Mouse (Mus musculus): Measurements from ENCODE around the gene Rpl10a. TPM values are rescaled to one million over a fixed set of nuclear protein-coding genes. Genes with fewer than 3 reads are reported as not detected.
"Not testable (repeated sequence)": the region's sequence is repeated elsewhere in the genome, so short reads cannot be mapped to it uniquely, and the experiment has no call there.

Rpl10a gene
- polyA plus RNA-seq, 1 experiment from 2014 or later, result 367 TPM

DNA sequence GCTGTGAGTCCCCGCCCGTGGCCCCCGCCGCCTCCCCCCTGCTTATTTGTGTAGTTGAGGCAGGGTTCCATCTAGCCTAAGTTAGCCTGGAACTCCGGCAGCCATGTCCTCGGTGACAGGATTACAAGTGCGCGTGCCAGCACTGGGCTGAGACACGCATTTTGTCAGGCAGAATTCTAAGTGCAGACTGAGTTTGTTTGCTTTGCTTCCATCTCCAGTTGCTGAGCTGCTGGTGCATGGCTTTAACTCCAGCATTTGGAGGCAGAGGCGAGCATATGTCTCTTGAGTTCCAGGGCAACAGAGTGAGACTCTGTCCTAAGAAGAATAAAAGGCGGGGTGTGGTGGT lies 14.4 kb upstream of the Rpl10a start:
- 0 out of 2 replicates have a peak, but pooled peaks cover 4% of the 10 kb centered on the region for H3K4me1 ChIP-seq (ENCODE audit: control insufficient read depth, insufficient read depth, low read length)
- H3K27me3 ChIP-seq (ENCODE audit: control insufficient read depth, insufficient read depth, low read length), result no peaks in the 10 kb centered on the region
- peak overlapping the region; percentile 64 for H3K4me2 ChIP-seq (ENCODE audit: low read depth, low read length)
- peak overlapping the region; percentile 69 for H3K9ac ChIP-seq (replicated peaks; ENCODE audit: low read depth, low read length)
- WGBS, result 2% methylated on average over 11 of the region's 11 CpGs
- peaks cover 6% of the 10 kb centered on the region for H3K36me3 ChIP-seq (ENCODE audit: control insufficient read depth, insufficient read depth, low read length)
- peak overlapping the region; percentile 79 for H3K27ac ChIP-seq (ENCODE audit: low read depth, low read length)
- H3K4me3 ChIP-seq (ENCODE audit: low read depth, low read length), result peak overlapping the region; percentile 68
- ATAC-seq (ENCODE audit: low read depth), result peak; percentile 28; the same call in 1 of the 2 replicates
- H3K9me3 ChIP-seq (ENCODE audit: control insufficient read depth, low read length), result no peaks in the 10 kb centered on the region

DNA sequence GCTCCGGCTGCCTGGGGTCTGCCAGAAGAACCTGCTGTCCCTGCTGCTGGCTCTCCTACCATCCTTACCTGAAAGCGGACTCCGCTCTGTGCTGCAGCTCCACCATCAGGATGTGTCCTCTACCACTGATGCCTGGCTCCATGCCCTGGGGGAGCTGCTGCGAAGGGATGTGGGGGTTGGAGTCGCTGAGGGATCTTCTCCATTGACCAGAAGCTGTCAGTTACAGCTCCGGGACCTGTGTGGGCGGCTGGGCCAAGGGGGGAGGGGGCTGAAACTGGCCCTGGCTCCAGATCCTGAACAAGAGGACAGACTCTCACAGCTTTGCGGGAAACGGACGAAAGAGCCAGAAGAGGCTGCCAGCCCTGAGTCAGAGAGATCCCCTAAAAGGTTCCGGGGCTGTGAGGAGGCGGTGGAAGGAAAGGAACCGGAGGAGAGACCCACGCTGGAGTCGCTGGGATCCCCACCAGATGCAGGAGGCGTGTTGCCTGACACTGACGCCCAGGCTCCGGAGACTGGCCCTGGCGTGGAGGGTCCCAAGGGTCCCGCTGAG lies 12.6 kb upstream of the Rpl10a start:
- no peak overlapping the region for H3K4me2 ChIP-seq (ENCODE audit: low read depth, low read length)
- no peak overlapping the region for H3K4me3 ChIP-seq (ENCODE audit: low read depth, low read length)
- H3K9ac ChIP-seq (replicated peaks; ENCODE audit: low read depth, low read length), result no peak overlapping the region

DNA sequence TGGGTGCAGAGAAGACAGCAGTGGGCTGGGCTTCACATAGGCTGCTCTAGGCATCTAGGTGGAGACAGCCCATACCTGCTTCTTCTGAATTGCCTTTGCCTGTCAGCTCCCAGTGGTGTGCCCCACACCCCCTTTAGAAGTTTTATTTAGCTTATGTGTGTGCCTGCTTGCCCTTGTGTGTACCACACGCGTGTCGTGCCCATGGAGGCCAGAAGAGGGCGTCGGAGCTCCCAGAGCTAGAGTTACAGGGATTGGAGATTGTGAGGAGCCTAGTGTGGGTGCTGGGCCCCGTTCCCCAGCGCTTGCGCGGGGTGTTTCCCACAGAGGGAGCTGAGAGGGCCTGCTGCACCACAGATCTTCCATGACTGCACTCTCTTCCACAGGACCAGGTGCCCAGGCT lies 11.8 kb upstream of the Rpl10a start:
- H3K27me3 ChIP-seq (ENCODE audit: control insufficient read depth, insufficient read depth, low read length), result no peaks in the 10 kb centered on the region
- H3K27ac ChIP-seq (ENCODE audit: low read depth, low read length), result no peak overlapping the region
- H3K4me1 ChIP-seq (ENCODE audit: control insufficient read depth, insufficient read depth, low read length), result 0 out of 2 replicates have a peak, but pooled peaks cover 4% of the 10 kb centered on the region
- H3K4me2 ChIP-seq (ENCODE audit: low read depth, low read length), result no peak overlapping the region
- no peak for ATAC-seq (ENCODE audit: low read depth)
- no peaks in the 10 kb centered on the region for H3K9me3 ChIP-seq (ENCODE audit: control insufficient read depth, low read length)
- WGBS, result 94% methylated on average over 9 of the region's 9 CpGs
- H3K4me3 ChIP-seq (ENCODE audit: low read depth, low read length), result no peak overlapping the region
- peaks cover 13% of the 10 kb centered on the region for H3K36me3 ChIP-seq (ENCODE audit: control insufficient read depth, insufficient read depth, low read length)
- no peak overlapping the region for H3K9ac ChIP-seq (replicated peaks; ENCODE audit: low read depth, low read length)

More for the DNA sequence above, 12.6 kb upstream of the Rpl10a start:
- 91% methylated on average over 20 of the region's 20 CpGs for WGBS
- Histone ChIP-seq H3K9me3 (ENCODE audit: control insufficient read depth, low read length) (no peaks in the 10 kb centered on the region), H3K36me3 (ENCODE audit: control insufficient read depth, insufficient read depth, low read length) (peaks cover 11% of the 10 kb centered on the region), H3K4me1 (ENCODE audit: control insufficient read depth, insufficient read depth, low read length) (0 out of 2 replicates have a peak, but pooled peaks cover 4% of the 10 kb centered on the region), H3K27ac (ENCODE audit: low read depth, low read length) (no peak overlapping the region), H3K27me3 (ENCODE audit: control insufficient read depth, insufficient read depth, low read length) (no peaks in the 10 kb centered on the region)
- ATAC-seq (ENCODE audit: low read depth), result no peak

DNA sequence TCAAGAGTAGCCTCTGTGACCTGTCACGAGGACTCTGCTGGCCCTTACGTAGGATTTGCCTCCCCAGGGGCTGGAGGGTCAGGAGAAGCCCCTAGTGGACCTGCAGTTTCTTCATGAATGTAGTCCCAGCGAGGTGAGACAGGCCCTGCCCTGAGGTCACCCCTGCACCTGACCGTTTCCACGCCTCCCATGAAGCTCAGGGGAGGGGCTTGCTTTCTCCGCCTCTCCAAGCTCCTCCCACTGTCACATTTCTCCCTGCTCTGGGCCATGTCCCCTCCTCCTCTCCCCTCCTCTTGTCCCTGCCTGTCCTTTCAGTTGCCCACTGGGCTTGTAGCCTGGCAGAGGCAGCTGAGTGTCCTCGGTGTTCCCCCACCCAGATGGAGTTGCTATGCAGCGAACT lies 11.2 kb upstream of the Rpl10a start:
- WGBS, result 60% methylated on average over 8 of the region's 8 CpGs
- ATAC-seq (ENCODE audit: low read depth), result no peak
- Histone ChIP-seq H3K4me1 (ENCODE audit: control insufficient read depth, insufficient read depth, low read length) (0 out of 2 replicates have a peak, but pooled peaks cover 4% of the 10 kb centered on the region), H3K27ac (ENCODE audit: low read depth, low read length) (no peak overlapping the region), H3K4me2 (ENCODE audit: low read depth, low read length) (no peak overlapping the region), H3K9me3 (ENCODE audit: control insufficient read depth, low read length) (no peaks in the 10 kb centered on the region), H3K4me3 (ENCODE audit: low read depth, low read length) (no peak overlapping the region), H3K9ac (replicated peaks; ENCODE audit: low read depth, low read length) (no peak overlapping the region), H3K36me3 (ENCODE audit: control insufficient read depth, insufficient read depth, low read length) (peaks cover 13% of the 10 kb centered on the region), H3K27me3 (ENCODE audit: control insufficient read depth, insufficient read depth, low read length) (no peaks in the 10 kb centered on the region)

DNA sequence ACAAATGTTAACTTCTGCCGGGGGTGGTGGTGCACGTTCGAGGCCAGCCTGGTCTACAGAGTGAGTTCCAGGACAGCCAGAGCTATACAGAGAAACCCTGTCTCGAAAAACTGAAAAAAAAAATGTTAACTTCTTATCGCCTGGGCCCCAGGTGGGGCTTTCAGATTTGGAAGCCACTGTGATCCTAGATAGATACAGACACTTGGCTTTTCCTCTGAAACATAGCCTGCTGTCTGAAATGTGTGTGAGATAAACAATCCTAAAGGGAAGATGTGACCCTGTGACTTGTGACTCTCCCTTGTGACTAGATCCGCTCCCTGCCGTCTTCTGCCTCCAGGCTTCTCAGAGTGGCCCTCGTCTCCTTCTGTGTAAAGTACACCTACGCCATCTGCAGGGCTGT lies 10.5 kb upstream of the Rpl10a start:
- no peaks in the 10 kb centered on the region for H3K9me3 ChIP-seq (ENCODE audit: control insufficient read depth, low read length)
- H3K4me1 ChIP-seq (ENCODE audit: control insufficient read depth, insufficient read depth, low read length), result 0 out of 2 replicates have a peak, but pooled peaks cover 4% of the 10 kb centered on the region
- no peak for ATAC-seq (ENCODE audit: low read depth)
- WGBS, result 90% methylated on average over 9 of the region's 9 CpGs
- no peaks in the 10 kb centered on the region for H3K27me3 ChIP-seq (ENCODE audit: control insufficient read depth, insufficient read depth, low read length)
- peaks cover 13% of the 10 kb centered on the region for H3K36me3 ChIP-seq (ENCODE audit: control insufficient read depth, insufficient read depth, low read length)
- H3K27ac ChIP-seq (ENCODE audit: low read depth, low read length), result no peak overlapping the region
- no peak overlapping the region for H3K4me2 ChIP-seq (ENCODE audit: low read depth, low read length)
- H3K9ac ChIP-seq (replicated peaks; ENCODE audit: low read depth, low read length), result no peak overlapping the region
- H3K4me3 ChIP-seq (ENCODE audit: low read depth, low read length), result no peak overlapping the region

DNA sequence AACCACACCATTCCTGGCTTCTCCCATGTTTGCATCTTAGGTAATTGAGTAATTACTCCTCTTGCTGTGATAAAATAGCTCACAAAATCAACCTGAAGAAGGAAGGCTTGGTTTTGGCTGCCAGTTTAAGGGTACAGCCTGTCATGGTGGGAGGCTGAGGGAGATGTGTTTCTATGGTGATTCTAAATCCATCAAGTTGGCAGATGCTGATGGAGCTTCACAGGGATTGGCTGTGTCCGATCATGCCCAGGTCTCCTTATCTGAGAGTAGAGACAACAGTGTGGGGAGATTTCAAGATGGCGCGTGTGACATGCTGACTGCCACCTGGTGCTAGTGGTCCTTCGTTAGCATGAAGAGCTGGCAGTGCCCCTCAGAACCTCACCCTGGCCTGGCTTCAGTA lies 6.6 kb upstream of the Rpl10a start:
- Histone ChIP-seq H3K27me3 (ENCODE audit: control insufficient read depth, insufficient read depth, low read length) (no peaks in the 10 kb centered on the region), H3K4me1 (ENCODE audit: control insufficient read depth, insufficient read depth, low read length) (no peaks in the 10 kb centered on the region), H3K36me3 (ENCODE audit: control insufficient read depth, insufficient read depth, low read length) (peaks cover 15% of the 10 kb centered on the region), H3K9ac (replicated peaks; ENCODE audit: low read depth, low read length) (no peak overlapping the region), H3K4me3 (ENCODE audit: low read depth, low read length) (no peak overlapping the region), H3K27ac (ENCODE audit: low read depth, low read length) (no peak overlapping the region), H3K9me3 (ENCODE audit: control insufficient read depth, low read length) (no peaks in the 10 kb centered on the region), H3K4me2 (ENCODE audit: low read depth, low read length) (no peak overlapping the region)
- no peak for ATAC-seq (ENCODE audit: low read depth)
- 97% methylated on average over 4 of the region's 4 CpGs for WGBS

DNA sequence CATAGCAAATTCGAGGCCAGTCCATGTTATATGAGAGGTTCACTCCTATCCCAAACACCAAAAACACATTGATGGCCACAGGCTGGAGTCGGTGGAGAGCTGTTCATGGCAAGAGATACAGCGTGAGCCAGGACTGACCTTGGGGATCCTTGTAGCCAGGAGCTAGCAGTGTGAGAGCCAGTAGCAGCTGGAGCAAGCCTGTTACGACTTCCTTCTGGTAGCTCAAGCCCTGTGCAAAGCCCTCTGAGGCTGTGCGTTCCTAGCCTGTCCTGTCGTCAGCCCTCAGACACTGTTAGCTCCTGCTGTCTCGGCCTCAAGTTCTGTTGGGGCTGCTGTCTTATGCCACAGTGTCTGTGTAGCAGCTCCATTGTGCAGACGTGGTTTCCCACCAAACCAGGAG lies 4.5 kb upstream of the Rpl10a start:
- Histone ChIP-seq H3K9me3 (ENCODE audit: control insufficient read depth, low read length) (no peaks in the 10 kb centered on the region), H3K9ac (replicated peaks; ENCODE audit: low read depth, low read length) (no peak overlapping the region), H3K27me3 (ENCODE audit: control insufficient read depth, insufficient read depth, low read length) (no peaks in the 10 kb centered on the region), H3K4me2 (ENCODE audit: low read depth, low read length) (no peak overlapping the region), H3K4me3 (ENCODE audit: low read depth, low read length) (no peak overlapping the region), H3K4me1 (ENCODE audit: control insufficient read depth, insufficient read depth, low read length) (peaks cover 7% of the 10 kb centered on the region; the same call in 1 of the 2 replicates), H3K36me3 (ENCODE audit: control insufficient read depth, insufficient read depth, low read length) (peaks cover 9% of the 10 kb centered on the region; the same call in 1 of the 2 replicates), H3K27ac (ENCODE audit: low read depth, low read length) (no peak overlapping the region)
- 93% methylated on average over 8 of the region's 8 CpGs for WGBS
- ATAC-seq (ENCODE audit: low read depth), result no peak

DNA sequence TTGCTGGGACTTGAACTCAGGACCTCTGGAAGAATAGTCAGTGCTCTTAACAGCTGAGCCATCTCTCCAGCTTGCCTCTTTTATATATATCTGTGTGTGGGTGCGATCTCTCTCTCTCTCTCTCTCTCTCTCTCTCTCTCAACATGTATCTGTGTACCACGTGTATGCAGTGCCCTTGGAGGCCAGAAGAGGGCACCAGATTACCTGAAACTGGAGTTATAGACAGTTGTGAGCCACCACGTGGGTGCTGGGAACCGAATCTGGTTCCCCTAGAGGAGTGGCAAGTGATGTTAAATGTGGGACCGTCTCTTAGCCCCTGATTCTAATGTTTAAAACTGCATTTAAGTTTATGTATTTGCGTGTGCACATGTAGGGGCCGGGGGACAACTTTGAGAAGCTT lies 3.9 kb upstream of the Rpl10a start:
- H3K36me3 ChIP-seq (ENCODE audit: control insufficient read depth, insufficient read depth, low read length); H3K9ac ChIP-seq (replicated peaks; ENCODE audit: low read depth, low read length); H3K4me1 ChIP-seq (ENCODE audit: control insufficient read depth, insufficient read depth, low read length); H3K27ac ChIP-seq (ENCODE audit: low read depth, low read length); H3K4me2 ChIP-seq (ENCODE audit: low read depth, low read length); H3K9me3 ChIP-seq (ENCODE audit: control insufficient read depth, low read length); H3K4me3 ChIP-seq (ENCODE audit: low read depth, low read length); H3K27me3 ChIP-seq (ENCODE audit: control insufficient read depth, insufficient read depth, low read length); ATAC-seq (ENCODE audit: low read depth): not testable (repeated sequence)
- 97% methylated on average over 7 of the region's 7 CpGs for WGBS

DNA sequence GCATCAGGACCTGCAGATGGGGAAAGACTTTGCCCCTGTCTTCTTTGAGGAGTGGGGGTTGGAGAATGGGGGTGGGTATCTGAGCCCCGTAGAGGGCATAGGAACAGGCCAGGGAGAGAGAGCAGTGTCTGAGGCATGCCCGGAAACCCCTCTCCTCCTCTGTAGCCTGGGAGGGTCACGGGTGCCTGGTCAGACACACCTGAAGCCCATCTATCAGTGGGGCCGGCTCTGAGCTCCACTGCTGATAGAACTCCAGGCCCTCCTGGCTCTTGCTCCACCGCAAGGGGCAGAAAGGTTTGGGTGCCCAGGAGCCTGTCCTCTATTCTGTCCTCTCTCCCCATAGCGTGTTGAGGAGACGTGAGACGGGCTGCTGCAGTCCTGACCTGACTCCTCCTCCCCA lies 2.5 kb upstream of the Rpl10a start:
- 94% methylated on average over 8 of the region's 8 CpGs for WGBS
- peaks cover 13% of the 10 kb centered on the region; the same call in 1 of the 2 replicates for H3K36me3 ChIP-seq (ENCODE audit: control insufficient read depth, insufficient read depth, low read length)
- H3K9ac ChIP-seq (replicated peaks; ENCODE audit: low read depth, low read length), result no peak overlapping the region
- no peaks in the 10 kb centered on the region for H3K27me3 ChIP-seq (ENCODE audit: control insufficient read depth, insufficient read depth, low read length)
- H3K4me3 ChIP-seq (ENCODE audit: low read depth, low read length), result no peak overlapping the region
- no peak overlapping the region for H3K27ac ChIP-seq (ENCODE audit: low read depth, low read length)
- H3K4me2 ChIP-seq (ENCODE audit: low read depth, low read length), result no peak overlapping the region
- no peaks in the 10 kb centered on the region for H3K9me3 ChIP-seq (ENCODE audit: control insufficient read depth, low read length)
- no peak for ATAC-seq (ENCODE audit: low read depth)
- peaks cover 16% of the 10 kb centered on the region for H3K4me1 ChIP-seq (ENCODE audit: control insufficient read depth, insufficient read depth, low read length)

Measured in neural tube, embryonic 14.5 days (tissue).